Mouse (Mus musculus) MN1 (cell line): ENCODE measurements around the gene Lgals4.

ENCODE experiments used
- DNase-seq: peaks from one replicate; pipeline ENCODE4 v3.0.0-alpha.2; 2016; ENCODE audit warnings: low spot score

Gene Lgals4

DNA sequence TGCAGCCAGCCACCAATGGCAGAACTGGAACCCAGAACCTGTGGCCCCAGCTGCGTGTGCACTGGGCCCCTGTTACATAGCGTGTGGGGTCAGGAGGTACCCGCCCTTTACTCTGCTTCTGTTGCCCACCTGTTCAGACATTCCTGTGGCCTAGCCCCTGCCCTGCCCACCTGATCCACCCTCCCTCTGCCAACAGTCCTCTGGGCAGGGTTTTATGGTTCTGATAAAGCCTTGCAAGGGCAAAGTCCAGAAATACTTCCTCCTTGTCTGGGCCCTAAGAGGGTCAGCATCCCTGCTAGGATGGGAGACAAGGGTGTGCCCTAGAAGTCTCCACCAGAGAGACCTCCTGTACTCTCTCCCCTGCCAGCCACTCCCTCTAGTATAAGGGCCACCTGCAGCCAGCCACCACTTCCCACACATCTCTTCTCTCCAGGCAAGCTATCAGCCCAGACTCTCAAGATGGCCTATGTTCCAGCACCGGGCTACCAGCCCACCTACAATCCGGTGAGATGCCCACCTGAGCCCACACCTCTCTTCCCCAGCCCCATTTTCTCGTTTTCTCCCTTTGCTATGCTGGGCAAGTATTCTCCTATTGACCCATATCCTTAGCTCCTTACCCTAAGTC, at the start of gene Lgals4:
Gene Lgals4, plus strand, starts transcription at position 132 of the 625 bp plus-strand sequence.
- no peak for DNase-seq

- DNase-seq: no peak
Measured at GRCm38 (mm10) chr7:28785161-28785560, 48.5 kb upstream of the Lgals4 start.

DNA sequence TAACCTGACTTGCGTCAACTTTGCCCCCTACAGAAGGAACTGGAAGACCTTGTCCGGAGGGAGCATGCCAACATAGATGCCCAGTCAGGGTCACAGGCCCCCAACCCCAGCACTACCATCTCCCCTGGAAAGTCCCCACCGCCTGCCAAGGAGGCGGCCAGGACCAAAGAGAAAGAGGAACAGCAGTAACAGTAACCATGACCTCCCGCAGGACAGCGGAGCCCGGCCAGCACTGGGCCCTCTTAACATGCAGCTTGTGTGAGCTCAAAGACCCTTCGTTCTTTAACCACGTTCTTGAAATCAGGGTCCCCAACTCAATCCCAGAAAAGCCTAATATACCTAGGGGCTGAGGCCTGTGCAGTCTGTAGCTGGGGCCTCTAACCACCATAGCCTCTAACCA, 45.8 kb upstream of the Lgals4 start:
- no peak for DNase-seq

- no peak for DNase-seq
Measured at GRCm38 (mm10) chr7:28788307-28789195, 45.1 kb upstream of the Lgals4 start, which contains the start of gene Rinl. Gene Rinl (plus strand): TSS chr7:28788969.

GRCm38 (mm10) chr7:28789235-28789634, 44.4 kb upstream of the Lgals4 start:
- no peak for DNase-seq

GRCm38 (mm10) chr7:28790066-28790806, 43.4 kb upstream of the Lgals4 start:
- peak; percentile 80 for DNase-seq

- no peak for DNase-seq
Measured at GRCm38 (mm10) chr7:28791706-28792105, 41.9 kb upstream of the Lgals4 start.

GRCm38 (mm10) chr7:28792391-28793185, 41.1 kb upstream of the Lgals4 start:
- no peak for DNase-seq

- DNase-seq: no peak
Measured at GRCm38 (mm10) chr7:28793834-28794233, 39.8 kb upstream of the Lgals4 start.

DNA sequence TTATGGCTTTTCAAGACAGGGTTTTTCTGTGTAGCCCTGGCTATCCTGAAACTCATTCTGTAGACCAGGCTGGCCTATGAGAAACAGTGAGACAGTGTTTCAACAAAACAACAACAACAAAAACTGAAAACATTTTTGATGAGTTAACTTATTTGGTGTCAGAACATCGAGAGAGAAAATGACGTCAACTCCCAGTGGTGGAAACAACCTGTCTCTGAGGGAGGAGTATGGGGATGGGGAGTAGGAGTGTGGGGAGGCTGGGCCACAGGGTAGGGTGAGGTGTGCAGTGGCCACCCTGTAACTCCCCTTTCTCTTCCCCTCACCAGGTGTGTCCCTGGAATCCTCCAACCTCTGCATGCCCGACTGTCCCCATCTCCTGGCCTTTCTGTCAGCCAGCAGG, 39.2 kb upstream of the Lgals4 start:
- DNase-seq: no peak

GRCm38 (mm10) chr7:28795832-28796231, 37.8 kb upstream of the Lgals4 start:
- DNase-seq: no peak

DNA sequence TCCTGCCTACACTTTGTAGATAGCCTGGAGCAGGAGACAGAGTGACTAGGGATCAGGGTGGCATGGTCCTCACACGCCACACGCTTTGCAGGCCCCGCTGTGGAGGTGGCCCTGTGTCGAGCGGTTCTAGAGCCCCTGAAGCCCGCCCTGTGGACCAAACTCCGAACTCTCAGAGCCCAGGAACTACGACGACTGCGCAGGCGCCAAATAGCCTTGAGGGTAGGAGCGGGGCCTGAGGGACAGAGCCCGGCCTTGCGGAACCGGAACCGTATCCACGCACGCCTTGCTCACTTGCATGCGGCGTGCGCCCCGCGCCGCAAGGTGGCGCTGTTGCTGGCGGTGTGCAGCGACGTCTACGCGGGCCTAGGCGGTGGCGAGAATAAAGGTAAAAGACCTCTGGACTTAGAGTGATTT, 37.1 kb upstream of the Lgals4 start:
- peak; percentile 30 for DNase-seq

- no peak for DNase-seq
Measured at GRCm38 (mm10) chr7:28799994-28800393, 33.7 kb upstream of the Lgals4 start.

DNA sequence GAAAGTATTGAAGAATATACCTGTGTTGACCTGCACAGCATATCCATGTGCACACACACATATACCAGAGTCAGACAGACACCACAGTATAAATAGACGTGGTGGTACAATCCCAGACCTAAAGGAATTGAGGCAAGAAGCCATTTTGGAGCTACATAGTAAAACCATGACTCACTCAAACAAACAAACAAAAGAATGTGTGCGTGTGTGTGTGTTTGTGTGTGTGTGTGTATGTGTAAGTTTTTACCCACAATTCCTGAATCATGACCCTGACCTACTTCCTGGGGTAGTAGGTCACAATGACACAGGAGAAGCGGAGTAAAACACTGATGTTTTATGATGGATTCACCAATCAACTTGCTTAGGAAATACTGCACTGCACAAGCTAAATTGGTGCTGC, 32.2 kb upstream of the Lgals4 start:
- DNase-seq: no peak

DNA sequence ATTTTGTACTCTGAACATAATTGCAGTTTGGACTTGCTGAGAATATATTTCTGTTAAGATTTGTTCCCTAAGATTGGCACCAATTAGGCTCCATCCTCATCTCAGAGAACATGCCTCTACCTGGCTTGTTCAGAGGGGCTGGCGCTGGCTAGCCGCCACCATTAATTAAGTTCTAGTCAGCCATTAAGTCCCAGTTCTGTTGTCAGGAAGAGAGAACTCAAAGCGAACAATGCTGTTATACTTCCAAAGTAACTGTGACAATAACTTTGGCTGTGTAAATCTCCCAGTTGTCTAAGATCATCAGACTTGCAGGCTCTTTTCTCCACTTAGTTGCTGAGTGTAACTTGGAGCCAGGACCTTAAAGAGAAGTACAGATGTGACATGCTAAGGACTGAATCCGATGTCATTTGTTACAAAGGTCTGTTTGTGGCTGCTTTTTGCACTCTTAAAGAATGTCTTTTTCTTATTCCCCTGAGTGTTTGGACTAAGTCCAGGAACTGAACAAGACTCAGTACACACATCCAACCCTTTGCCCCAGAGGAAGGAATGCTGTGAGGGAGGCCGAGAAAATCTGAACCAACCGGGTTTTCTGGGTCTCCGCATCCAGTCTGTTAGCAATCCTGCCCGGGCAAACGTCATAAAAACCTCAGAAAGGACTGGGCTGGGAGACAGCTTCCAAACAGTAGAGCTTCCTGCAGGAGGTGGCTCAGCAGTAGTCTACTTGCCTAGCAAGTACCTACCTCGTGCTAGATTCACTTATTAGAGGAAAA, 31.6 kb upstream of the Lgals4 start:
- DNase-seq: peak; percentile 33

GRCm38 (mm10) chr7:28802846-28803588, 30.6 kb upstream of the Lgals4 start:
- no peak for DNase-seq

GRCm38 (mm10) chr7:28803756-28804155, 29.9 kb upstream of the Lgals4 start:
- DNase-seq: no peak

GRCm38 (mm10) chr7:28806869-28807268, 26.8 kb upstream of the Lgals4 start:
- no peak for DNase-seq

GRCm38 (mm10) chr7:28807641-28808220, 25.9 kb upstream of the Lgals4 start:
- no peak for DNase-seq
